Mouse (Mus musculus) spleen, embryonic (tissue): ENCODE results near the gene Pgam1.
"Not testable (repeated sequence)": the region's sequence is repeated elsewhere in the genome, so short reads cannot be mapped to it uniquely, and the experiment has no call there.

ENCODE experiments used
- CTCF ChIA-PET: fragments of 350-600 bp; sonication (Branson Sonifier 250); formaldehyde crosslinking; loops from one replicate; lab custom pipeline; 2022; lab: Charles Lee

Pgam1 gene

GRCm38 (mm10) chr19:41908736-41909135 is 3.0 kb upstream of the Pgam1 start:
- CTCF ChIA-PET: interaction anchor here (0.6 to 0.7 kb wide), 3 partner anchors 9 to 897 kb away, joined by 3 to 6 read pairs (median 5); partner anchors contain the start of gene Ankrd2

DNA sequence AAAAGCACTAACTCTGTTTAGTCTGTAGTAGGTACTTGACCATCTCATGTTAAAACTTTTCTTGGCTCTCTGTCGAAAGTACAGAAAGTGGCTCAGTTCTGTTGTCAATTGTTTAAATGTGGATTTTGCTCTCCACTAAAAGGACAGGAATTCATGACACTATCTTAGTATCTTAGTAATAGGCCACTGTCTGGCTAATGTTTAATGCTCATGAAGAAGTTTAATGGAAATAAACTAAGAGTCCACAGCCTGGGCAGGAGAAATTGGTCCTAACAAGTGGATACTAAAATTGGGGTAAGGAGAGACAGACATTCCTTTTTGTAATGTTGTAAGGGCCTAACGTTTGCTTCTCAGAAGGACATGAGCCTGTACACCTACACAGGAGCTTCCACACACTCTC is 1.3 kb upstream of the Pgam1 start:
- CTCF ChIA-PET: interaction anchor here (0.6 to 1.0 kb wide), 2 partner anchors 9 to 10 kb away, joined by 3 to 4 read pairs; no protein-coding TSS in a partner anchor

GRCm38 (mm10) chr19:41912121-41913080 is 678 bp downstream of the Pgam1 start:
- CTCF ChIA-PET: no interaction called here

- CTCF ChIA-PET: interaction anchor here (0.7 kb wide), 1 partner anchor 111 kb away, joined by 4 read pairs; no protein-coding TSS in a partner anchor
Measured at GRCm38 (mm10) chr19:41913774-41914591, 2.3 kb downstream of the Pgam1 start.

DNA sequence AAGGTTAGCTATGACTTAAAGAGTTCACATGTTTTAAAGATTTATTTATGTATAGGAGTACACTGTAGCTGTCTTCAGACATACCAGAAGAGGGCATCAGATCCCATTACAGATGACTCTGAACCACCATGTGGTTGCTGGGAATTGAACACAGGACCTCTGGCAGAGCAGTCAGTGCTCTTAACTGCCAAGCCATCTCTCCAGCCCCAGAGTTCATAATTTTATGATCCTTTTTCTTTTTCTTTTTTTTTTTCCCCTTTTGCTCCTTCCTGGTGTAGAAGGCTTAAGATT is 2.8 kb downstream of the Pgam1 start:
- CTCF ChIA-PET: not testable (repeated sequence)

GRCm38 (mm10) chr19:41915294-41915693 is 3.6 kb downstream of the Pgam1 start:
- CTCF ChIA-PET: interaction anchor here (0.6 to 1.0 kb wide), 2 partner anchors 15 to 17 kb away, joined by 3 to 6 read pairs; no protein-coding TSS in a partner anchor

DNA sequence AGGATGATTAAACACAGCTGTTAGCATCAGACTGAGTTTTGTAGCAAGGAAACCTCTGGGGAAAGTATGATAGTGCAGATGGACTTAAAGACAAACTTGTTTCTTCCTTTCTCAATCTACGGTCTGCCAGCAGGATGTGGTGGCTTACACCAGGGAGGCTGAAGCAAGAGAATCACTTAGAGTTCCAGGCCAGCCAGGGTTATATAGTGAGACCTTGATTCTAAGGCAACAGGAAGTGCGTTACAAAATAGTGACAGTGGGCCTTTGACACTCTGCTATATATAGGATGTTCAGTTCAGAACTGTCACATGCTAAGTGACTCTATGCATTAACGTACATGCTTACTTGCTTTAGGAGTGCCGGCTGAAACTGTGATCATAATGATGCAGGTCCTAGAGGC is 5.1 kb downstream of the Pgam1 start:
- CTCF ChIA-PET: no interaction called here

DNA sequence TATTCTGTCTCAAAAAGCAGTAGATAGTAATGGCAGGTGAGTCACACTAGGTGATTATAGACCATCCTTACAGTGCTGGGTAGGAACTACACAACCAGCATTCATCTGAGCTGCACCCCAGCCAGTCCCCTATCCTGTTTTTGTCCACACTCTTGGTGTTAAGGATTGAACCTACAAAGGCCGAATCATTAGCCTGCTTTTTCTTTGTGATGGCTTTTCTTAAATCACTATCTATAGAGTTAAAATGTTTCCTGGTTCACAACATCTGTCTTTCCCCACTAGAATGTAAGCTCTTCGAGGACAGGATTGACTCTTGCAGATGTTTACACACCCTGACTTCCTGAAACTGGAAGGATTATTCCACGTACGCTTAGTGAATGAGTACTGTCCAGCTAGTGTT is 7.7 kb downstream of the Pgam1 start:
- CTCF ChIA-PET: no interaction called here

GRCm38 (mm10) chr19:41920412-41921067 is 8.8 kb downstream of the Pgam1 start:
- CTCF ChIA-PET: no interaction called here

DNA sequence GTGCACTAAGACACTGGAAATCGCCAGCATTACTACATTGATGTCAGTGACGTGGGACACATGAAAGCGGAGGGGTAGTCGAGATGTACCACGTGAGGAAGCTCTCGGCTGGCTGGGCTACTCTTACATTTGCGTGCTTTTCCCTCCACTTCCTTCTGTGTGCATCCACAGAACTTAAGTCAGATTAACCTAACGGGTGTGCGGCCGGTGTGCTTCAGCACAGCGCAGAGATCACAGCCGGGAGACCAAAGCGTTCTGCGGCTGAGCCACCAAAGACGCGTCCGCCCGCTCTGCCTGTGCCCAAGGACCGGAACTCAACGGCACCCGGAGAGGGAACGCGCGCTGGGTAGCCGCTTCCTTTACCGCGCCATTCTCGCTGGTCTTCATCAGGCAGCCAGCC is 21.0 kb downstream of the Pgam1 start:
- CTCF ChIA-PET: interaction anchor here (0.6 to 0.9 kb wide), 2 partner anchors 17 to 88 kb away, joined by 3 to 4 read pairs; no protein-coding TSS in a partner anchor

DNA sequence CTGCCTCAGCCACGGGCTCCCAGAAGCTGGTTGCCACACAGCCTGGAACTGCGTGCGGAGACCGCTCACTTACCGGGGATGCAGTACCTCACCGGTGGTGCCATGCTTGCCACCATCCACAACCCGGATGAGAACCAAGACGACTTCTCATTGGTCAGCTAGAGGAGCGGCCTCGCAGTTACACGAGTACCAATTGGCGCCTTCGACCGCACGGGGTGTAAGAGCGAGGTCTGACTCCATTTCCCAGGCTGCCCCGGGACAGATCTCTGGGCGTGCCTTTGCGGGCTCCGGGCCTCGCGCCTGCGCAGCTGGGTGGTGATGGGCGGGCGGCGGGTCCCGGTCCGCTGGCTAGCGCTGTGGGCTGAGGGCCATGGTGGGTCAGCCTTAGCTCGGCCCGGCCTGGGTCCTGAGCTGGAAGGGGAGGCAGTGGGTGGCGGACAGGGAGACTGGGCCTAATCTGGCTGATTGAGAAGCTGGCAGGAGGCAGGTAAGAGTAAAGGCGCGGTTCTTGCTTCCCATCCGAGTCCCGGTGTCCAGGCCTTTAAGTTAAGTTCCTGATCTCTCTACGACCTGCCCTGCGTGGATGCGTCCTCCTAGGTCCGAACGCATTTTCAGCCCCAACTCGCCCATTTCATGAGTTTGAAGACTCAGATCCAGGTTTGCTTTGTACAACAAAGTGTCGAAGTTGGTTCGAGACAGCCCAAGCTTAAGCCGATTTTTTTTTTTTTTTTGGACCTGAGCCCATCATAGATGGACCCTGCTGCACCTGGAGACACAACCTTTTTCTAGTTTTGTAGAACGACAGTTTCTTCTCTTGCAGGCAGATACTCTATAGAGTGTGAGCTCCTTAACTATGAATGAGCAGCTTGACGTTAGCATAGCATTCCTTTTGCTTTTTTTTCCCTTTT is 21.7 kb downstream of the Pgam1 start, which contains the start of the genes Exosc1 and Zdhhc16:
Gene Exosc1, minus strand, starts transcription at position 245 of the 908 bp plus-strand sequence.
Gene Zdhhc16, plus strand, starts transcription at position 302 of the 908 bp plus-strand sequence.
- CTCF ChIA-PET: interaction anchor here (0.6 kb wide), 1 partner anchor 89 kb away, joined by 4 read pairs; no protein-coding TSS in a partner anchor

DNA sequence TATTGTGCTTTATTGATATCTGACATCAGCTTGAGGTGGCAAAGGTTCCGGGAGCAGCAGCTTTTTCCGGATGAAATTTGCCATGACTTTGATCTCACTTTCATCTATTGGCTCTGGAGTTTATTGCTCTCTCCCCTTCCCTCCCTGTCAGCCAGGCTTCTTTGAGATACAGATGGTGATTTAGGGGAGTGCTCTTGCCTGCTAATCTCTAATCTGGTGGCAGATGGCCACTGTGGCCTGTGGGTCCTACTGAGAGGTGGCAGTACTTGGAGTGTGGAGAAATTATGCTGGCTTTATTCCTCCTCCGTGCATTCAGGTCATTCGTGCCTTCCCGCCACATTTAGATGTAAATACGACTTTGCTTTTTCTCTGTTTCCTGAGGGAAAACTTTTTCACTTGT is 22.4 kb downstream of the Pgam1 start:
- CTCF ChIA-PET: no interaction called here

GRCm38 (mm10) chr19:41935921-41936320 is 24.2 kb downstream of the Pgam1 start:
- CTCF ChIA-PET: no interaction called here

GRCm38 (mm10) chr19:41938539-41938938 is 26.8 kb downstream of the Pgam1 start:
- CTCF ChIA-PET: no interaction called here

- CTCF ChIA-PET: no interaction called here
Measured at GRCm38 (mm10) chr19:41943841-41944240, 32.1 kb downstream of the Pgam1 start.

DNA sequence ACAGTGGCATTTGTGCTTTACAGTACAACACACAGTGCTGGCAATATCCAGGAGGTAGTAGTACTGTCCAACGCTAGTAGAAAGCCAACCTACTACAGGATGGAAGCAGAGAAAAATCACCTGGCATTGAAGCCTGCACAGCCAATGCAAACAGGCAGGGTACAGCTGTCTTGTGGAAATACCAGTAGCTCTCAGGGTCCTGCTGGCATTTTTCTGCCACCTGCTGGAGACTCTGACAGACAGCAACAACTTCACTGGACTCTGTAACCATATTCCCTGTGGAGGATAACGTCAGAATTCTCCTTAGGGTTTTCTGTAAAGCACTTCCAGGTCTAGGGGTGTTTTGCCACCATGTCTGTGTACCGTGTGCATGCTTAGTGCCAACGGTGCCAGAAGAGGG is 40.6 kb downstream of the Pgam1 start:
- CTCF ChIA-PET: interaction anchor here (0.7 kb wide), 1 partner anchor 136 kb away, joined by 3 read pairs; no protein-coding TSS in a partner anchor

DNA sequence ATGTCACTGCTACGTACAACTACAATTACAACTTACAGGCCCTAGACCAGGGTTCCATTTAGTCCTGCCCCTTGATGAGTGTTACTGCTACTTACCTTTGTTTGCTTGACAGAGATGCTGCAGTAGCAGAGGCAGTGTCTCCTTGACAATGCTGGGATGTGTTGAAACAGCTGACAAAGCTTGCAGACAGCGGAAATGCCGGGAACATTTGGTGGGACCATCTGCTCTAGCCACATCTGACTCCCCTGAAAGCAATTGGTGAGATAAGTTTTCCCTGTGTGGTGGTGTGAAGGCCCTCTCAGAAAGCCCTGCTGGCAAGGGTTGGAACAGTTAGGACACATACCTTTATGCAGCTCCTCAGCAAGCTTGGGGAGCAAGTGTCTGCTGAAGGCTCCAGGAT is 41.9 kb downstream of the Pgam1 start:
- CTCF ChIA-PET: no interaction called here
